Mouse (Mus musculus) heart, adult 8-10 months (tissue): ENCODE results near the gene H2-Aa. TPM values are rescaled to one million over a fixed set of nuclear protein-coding genes. Genes with fewer than 3 reads are reported as not detected.
A peak's percentile ranks its signal among the peaks of the same experiment; 100 is the strongest.
"Not testable (repeated sequence)": the region's sequence is repeated elsewhere in the genome, so short reads cannot be mapped to it uniquely, and the experiment has no call there.

Experiments used
- DNase-seq: peaks from one replicate; pipeline ENCODE4 v3.0.0; 2022; ENCODE audit warnings: low spot score
- total RNA-seq, 4 experiments: library from RNA; stranded (reverse); gene quantifications; 2 replicates each; pipeline ENCODE4 v1.2.4; 2022

H2-Aa gene
- 10 to 100 TPM; 15.7 to 28.3 (median 26.7) TPM for total RNA-seq

GRCm38 (mm10) chr17:34287648-34288047 lies at the start of gene H2-Aa:
Gene H2-Aa, minus strand, starts transcription at chr17:34287823.
- DNase-seq: peak; percentile 89

DNA sequence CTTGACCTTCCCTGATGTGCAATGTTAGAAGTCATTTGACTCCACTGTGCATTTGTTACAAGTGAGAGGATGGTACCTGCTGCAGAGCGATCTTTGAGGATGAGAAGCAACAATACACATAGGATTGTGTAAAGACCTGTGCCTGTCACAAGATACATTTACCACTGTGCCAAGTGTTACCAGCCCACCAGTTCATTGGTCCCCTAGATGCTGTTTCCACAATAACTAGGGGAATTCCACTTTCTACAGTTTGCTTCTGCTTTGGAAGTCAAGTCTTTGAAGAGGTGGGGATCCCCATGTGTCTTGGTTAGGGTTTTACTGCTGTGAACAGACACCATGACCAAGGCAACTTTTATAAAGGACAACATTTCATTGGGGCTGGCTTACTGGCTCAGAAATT lies 43.6 kb upstream of the H2-Aa start:
- no peak for DNase-seq

GRCm38 (mm10) chr17:34329807-34330206 lies 42.2 kb upstream of the H2-Aa start:
- no peak for DNase-seq

DNA sequence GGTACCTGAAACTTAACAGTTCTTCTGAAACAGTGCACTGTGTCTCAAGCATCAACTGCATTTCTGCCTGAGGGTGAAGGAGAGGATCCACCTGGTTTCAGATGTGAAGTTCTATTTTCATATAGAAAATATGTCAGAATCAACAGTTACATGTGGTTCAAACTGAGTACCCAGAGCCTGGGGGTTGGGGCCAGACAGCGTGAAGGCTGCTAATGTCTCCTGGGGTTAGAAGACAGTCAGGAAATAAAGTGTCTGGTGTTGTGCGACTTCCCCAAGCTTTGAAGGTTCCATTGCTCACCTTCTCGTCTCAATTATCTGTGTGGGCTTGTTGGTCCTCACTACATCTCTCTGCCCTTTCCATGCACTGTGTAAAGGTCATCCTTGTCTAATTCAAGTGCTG lies 38.8 kb upstream of the H2-Aa start:
- no peak for DNase-seq

DNA sequence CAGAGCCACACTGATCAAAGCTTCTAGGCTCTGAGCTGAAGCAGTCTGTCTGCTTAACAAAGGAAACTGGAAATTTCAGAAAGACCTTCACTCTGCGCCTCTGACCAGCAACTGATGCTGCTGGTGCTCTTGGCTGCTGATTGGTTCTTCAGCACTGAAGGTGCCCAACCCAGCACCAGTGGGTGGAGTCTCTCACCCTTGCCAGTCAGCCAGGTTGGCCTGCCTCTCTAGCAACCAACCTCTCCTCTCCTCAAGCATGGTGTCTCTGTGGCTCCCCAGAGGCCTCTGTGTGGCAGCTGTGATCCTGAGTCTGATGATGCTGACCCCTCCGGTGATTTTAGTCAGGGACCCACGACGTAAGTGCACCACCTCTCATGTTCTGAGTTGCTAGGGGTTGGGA lies 37.8 kb upstream of the H2-Aa start, which contains the start of gene H2-Eb2:
Gene H2-Eb2, plus strand, starts transcription at position 230 of the 400 bp plus-strand sequence.
- no peak for DNase-seq

- DNase-seq: no peak
Observed at GRCm38 (mm10) chr17:34317275-34317674, 29.7 kb upstream of the H2-Aa start.

DNA sequence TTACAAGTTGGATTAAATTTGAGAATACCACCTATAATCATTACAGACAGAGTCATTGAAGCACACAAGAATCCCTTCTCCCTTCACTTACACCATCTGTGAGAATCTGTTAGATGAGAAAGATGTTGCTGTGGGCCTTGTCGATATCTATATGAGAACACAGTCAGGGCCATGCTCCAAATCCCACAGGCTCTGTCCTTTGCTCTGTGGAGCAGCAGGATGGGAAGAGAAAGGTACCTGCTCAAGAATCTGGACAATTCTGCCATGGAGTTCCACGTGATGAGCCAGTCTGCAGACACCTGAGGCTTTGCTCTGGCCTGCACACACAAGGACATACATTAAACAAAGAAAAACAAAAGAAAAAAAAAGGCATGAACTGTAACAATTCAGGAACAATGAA lies 29.1 kb upstream of the H2-Aa start:
- no peak for DNase-seq

DNA sequence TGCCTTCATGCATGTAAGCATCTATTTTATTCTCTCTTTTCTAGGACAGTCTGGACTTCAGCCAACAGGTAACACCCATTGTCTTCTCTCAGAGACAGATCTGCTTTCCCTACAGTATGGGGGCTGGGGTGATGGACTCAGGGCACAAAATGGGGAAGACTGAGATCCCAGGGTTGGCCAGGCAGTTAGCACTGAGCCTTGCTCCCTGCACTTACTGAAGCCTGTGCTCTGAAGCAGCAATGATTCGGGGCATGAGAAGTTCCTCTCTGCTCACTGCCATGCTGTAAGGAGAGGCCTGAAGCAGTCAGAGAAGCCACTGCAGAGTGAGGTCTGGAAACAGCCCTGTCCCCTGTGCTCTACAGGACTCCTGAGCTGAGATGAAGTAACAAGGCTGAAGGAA lies 27.9 kb upstream of the H2-Aa start:
- no peak for DNase-seq

GRCm38 (mm10) chr17:34314286-34314685 lies 26.7 kb upstream of the H2-Aa start:
- DNase-seq: no peak

DNA sequence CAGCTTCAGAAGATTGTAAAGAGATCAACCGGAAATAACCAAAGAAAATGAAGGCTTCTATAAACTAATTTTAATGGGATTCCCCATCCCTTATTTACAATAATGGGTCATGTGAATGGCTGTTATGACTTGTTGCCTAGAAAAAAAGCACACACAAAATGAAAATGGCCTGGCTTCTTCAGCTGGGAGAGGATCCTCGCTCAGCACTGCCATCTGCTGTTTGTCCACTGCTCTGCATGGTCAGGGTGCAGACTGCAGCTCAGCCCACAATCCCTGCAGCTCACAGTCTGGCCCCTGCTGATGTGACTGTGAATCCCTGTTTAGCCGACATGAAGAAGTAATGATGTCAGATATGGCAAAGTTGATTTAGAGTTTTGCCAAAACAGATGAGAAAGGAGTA lies 25.8 kb upstream of the H2-Aa start:
- peak; percentile 65 for DNase-seq

- DNase-seq: no peak
Observed at GRCm38 (mm10) chr17:34312185-34312584, 24.6 kb upstream of the H2-Aa start.

DNA sequence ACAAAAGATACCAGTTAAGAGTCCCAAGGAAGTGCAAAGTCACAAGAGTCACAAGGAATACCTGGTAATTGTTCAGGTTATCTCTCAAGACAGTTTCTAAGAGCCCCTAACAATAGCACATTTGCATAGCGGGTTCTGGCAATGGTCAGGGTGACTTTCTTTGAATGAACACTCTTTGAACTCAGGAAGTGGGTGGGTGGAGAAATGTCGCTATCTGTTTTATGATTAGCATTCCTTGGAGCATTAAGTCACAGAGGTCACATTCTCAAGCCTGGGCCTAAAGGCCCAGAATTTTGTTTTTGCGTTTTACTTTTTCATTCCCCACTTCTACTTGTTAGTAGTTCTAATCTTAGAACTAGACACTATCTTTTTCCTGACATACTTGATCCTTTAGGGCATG lies 22.9 kb upstream of the H2-Aa start:
- not testable (repeated sequence) for DNase-seq

DNA sequence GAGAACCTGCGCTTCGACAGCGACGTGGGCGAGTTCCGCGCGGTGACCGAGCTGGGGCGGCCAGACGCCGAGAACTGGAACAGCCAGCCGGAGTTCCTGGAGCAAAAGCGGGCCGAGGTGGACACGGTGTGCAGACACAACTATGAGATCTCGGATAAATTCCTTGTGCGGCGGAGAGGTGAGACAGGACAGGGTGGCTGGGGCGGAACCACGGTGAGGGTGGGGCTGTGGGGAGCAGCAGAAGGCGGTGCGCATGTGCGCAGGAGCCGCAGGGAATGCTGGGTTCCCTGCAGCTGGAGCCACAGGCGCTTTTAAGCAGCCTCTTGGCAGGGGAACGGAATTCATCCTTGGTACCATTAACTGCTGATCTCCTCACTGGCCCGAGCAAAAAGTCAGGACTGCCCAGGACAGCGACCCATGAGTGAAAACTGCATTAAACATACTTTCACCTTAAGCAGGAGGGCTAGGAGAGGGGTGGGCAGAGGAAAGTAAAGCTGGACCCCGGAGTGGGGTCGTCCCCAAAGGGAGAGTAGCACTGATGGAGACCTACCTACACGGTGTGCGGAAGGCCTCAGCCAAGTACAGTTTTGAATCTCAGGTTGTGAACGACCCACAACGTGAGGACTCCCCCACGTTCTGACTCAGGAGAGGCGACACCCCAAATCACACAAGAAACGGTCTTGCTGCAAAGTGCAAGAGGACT lies 22.2 kb upstream of the H2-Aa start:
- DNase-seq: peak; percentile 53

DNA sequence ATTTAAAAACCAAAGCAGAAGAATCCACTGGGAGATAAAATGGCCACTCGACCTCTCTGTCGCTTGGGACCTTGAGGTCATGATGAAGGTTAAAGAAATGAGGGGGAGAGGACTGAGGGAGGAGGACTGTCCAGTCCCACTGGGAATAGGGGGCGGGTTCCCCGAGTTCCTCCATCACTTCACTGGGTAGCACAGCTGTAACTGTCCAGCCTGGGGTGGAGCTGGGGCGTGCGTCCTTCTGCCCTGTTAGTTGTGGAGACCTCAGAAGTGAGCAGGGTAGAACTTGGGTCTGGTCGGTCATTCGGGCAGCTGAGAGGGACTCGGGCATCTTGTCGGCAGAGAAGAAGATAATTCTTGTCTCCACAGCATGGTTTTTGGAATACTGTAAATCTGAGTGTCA lies 21.6 kb upstream of the H2-Aa start:
- DNase-seq: no peak

GRCm38 (mm10) chr17:34308161-34308560 lies 20.5 kb upstream of the H2-Aa start:
- DNase-seq: no peak

DNA sequence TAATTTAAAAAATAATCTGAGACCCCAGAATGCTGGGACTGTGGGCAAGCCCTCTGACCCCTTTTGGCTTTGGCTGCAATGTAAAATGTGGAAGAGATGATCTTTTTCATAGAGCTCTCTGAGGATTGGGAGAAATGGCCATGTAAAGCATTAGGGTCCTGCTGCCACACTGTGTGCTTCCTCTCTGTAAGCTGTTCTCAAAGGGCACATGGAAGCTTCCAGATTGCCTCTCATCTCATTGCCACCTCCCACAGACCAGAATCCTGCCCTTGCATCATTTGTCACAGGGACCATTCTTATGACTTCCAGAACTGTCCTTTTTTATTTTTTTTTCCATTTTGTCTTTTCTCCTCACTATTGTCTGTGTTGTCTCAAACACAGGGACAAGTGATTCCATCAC lies 19.6 kb upstream of the H2-Aa start:
- no peak for DNase-seq

- DNase-seq: no peak
Observed at GRCm38 (mm10) chr17:34306407-34306806, 18.8 kb upstream of the H2-Aa start.

DNA sequence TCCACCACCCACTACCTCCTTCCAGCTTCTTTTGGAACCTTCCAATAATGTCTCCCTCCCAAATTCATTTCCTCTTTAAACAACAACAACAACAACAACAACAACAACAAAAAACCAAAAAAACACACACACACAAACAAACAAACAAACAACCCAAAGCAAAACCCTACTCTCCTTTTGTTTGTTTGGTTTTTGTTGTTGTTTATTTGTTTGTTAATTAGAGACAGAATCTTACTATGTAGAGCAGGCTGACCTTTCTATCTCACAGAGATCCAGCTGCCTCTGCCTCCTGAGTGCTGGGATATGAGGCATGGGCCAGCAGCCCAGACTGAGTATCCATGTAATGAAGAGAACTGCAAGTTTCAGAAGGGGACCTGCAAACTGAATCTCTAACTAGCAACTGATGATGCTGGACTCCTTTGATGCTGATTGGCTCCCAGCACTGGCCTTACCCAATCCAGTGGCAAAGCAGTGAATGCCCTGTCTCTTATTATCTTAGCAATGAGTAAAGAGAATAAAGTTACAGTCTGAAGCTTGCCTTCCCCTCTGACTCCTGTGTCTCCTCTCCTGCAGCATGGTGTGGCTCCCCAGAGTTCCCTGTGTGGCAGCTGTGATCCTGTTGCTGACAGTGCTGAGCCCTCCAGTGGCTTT lies 17.9 kb upstream of the H2-Aa start, which contains the start of gene H2-Eb1:
Gene H2-Eb1, plus strand, starts transcription at position 488 of the 651 bp plus-strand sequence.
- peak; percentile 89 for DNase-seq

DNA sequence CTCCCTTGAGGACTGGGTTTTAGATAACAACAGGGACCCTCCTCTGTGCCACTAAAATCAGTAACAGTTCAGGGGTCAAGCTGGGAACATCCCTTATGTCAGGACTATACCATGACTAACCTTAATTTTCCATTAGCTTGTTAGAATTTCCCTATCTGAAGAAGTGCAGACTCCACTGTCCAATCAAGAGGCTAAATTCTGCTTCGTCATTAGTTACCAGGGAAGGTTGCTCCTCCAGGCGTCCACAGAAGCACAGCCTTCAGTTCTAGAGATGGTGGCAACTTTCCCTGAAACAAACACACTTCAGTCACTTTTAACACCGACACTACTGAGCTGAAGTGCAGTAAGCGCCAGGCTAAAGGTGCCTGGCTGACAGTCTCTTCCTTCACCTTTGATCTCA lies 17.1 kb upstream of the H2-Aa start:
- DNase-seq: peak; percentile 89

GRCm38 (mm10) chr17:34303789-34304188 lies 16.2 kb upstream of the H2-Aa start:
- no peak for DNase-seq

- no peak for DNase-seq
Observed at GRCm38 (mm10) chr17:34301670-34302190, 14.1 kb upstream of the H2-Aa start.

DNA sequence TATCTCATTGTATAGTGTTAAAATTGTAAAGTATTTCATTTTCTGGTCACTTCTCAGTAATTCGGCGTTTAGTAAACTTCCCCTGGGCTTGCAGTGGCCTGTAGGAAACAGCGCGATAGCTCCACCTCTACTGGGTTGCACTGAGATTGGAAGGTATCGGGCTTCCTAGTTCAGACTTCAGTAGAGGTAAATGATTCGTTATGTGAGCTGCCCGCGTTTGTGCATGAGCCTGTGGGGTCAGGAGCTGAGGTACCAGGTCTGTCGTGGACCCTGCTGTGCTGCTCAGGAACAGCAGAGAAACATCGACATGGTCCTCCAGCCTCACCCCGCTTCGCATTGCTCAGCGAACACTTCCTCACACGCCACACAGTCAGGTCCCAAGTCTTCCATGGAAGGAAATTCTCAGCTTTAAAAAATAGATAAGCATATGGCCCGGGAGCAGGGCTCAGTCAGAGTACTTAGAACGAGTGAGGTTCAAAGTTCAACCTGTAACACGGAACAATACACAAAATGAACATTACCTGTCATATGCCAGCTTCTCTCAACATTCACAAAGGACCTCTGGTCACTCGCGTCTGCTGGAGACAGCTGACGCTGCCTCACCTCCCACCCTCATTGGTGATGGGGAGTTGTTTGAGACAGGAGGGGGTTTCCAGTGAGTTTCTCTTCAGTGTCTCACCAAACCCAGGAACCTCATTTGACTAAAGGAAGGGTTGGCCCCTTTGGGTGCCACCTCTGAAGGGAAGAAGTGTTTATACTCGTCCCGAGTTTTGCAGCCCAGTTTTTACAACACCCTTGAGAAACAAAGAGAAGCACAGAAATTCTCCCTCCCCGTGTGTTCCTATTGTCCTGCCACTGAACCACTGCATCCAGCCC lies 13.3 kb upstream of the H2-Aa start:
- no peak for DNase-seq
